Mouse (Mus musculus): ENCODE measurements around the gene Mst1. TPM values are rescaled to one million over a fixed set of nuclear protein-coding genes. Genes with fewer than 3 reads are reported as not detected.

The Mst1 gene
- polyA plus RNA-seq (2014; fragmentation: Illumina TruSeq; extraction: RNeasy Lipid Tissue Mini Kit (QIAGEN cat#74804); ENCODE audit: insufficient read depth, low read depth, low replicate concordance), result 0.99 TPM

DNA sequence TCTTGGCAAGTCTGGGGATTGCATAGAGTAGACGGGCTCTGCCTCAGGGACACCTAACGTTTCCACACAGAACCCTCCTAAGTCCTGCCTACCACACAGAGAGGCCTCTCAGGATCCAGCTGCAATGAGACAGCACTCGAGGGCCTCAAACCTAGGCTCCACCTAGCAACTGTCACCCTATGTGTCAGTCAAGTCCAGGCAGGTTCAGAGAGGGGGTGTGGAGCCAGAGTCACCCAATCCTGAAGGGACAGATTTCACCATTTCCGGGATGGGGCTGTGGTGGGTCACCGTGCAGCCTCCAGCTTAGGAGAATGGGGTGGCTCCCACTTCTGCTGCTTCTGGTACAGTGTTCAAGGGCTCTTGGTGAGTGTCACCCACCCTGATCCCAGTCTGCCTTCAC lies at the start of gene Mst1:
TSS of gene Mst1 (plus strand) at position 269 of the 400 bp plus-strand sequence.

DNA sequence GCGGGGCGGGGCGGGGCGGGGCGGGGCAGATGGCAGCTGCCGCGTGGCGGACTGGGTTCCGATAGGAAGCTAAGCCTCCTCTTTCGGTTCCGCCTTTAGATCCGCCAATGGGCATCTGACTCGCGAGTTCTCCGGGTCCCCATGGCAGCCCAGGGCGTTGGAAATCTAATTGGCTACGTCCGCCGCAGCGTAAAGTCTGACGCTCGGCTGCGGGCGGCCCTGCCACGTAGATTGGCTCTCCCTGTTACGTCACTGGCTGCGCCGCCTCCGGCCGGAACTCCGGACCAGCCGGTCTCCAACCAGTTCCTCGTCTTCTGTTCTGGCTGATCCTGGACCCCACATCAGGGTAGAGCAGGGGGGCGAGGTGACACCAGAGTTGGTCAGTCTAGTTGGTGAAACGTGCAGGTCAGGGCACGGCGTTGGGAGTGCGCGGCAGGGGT lies 31.2 kb upstream of the Mst1 start, which contains the start of gene Gmppb:
TSS of gene Gmppb (plus strand) at position 227 of the 440 bp plus-strand sequence.

DNA sequence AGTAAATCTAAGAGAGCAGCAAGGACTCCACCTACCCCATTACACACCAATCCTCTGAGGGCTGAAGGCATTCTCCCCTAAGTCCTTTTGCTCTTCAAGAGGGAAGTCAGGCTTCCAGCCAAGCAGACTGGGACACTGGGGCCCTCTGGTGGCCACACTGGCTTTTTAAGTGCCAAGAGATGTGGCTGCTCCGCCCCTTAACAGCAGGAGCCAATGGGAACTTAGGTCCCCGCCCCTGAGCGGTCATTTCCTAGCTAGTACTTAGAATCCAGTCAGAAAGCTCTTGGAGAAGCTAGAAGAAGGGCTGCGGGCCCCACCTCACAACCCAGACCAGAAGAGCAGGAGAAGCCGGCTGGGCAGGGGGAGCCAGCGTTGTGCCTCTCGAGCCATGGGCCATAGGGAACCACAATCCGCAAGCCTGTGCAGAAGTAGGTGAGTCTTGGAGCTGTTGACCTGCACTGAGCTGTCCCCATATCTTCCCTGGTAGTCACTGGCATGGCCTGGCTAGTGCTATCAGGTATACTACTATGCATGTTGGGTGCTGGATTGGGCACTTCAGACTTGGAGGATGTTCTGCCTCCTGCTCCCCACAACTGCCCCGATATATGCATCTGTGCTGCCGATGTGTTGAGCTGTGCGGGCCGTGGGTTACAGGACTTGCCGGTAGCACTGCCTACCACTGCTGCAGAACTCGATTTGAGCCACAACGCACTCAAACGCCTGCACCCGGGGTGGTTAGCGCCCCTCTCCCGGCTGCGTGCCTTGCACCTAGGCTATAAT lies 27.2 kb upstream of the Mst1 start, which contains the start of gene Amigo3:
TSS of gene Amigo3 (plus strand) at position 275 of the 780 bp plus-strand sequence.

DNA sequence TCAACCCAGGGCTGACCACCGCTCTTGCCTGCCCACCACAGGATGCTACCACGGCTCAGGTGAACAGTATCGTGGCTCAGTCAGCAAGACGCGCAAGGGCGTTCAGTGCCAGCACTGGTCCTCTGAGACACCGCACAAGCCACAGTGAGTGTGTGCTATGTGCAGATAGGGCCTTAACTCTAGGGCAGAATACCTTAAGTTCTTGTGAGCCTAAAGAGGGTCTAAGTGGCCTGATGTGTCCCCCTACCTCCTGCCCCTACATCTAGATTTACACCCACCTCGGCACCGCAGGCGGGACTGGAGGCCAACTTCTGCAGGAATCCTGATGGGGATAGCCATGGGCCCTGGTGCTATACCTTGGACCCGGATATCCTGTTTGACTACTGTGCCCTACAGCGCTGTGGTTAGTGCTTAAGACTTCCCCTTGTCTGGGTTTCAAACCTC lies 2.8 kb downstream of the Mst1 start, which contains the start of gene Rnf123:
TSS of gene Rnf123 (minus strand) at position 359 of the 444 bp plus-strand sequence.

DNA sequence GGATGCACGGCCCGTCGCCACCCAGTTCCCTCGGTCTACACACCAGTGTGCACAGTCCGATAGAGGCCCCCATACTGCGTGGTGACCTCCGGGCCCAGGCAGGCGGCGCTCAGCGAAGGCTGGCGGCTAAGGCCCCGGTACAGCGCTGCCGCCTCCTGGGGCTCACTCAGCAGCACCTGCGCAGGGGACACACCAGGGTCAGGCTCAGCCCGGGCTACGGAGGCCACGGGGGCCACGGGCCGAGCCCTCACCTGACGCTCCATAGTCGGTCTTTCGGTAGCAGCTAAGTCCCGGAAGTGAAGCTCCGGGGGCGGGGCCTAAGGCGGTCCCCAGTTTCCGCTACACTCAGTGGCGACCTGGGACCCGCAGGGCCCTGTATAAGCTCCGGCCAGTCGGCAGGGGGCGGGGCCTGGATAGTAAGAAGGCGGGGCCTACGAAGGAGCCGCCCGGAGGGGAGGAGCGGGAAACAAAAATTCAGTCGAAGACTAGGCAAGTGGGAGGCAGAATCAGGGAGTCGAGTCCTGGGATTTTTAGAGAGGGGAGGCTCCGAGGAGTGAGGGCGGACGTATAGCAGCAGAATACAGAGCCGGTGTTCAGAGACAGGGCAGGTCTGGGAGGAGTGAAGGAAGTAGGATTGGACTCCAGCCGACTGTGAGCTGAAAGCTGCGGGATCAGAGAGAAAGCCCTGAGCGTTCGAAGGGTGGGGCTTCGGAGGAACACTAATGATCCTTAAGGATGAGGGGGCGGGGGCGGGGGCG lies 14.1 kb downstream of the Mst1 start, which contains the start of gene Apeh:
TSS of gene Apeh (minus strand) at position 423 of the 758 bp plus-strand sequence.

Other genes with a start within 250 kb of the Mst1 start
- 30.7 TPM for gene Rbm6, start 207.2 kb upstream of the Mst1 start, polyA plus RNA-seq (2014; fragmentation: Illumina TruSeq; extraction: RNeasy Lipid Tissue Mini Kit (QIAGEN cat#74804); ENCODE audit: insufficient read depth, low read depth, low replicate concordance)
- 12.0 TPM for gene Mon1a, start 192.3 kb upstream of the Mst1 start, polyA plus RNA-seq (2014; fragmentation: Illumina TruSeq; extraction: RNeasy Lipid Tissue Mini Kit (QIAGEN cat#74804); ENCODE audit: insufficient read depth, low read depth, low replicate concordance)
- 2.1 TPM for gene Mst1r, start 173.6 kb upstream of the Mst1 start, polyA plus RNA-seq (2014; fragmentation: Illumina TruSeq; extraction: RNeasy Lipid Tissue Mini Kit (QIAGEN cat#74804); ENCODE audit: insufficient read depth, low read depth, low replicate concordance)
- not detected for gene Actl11, start 152.0 kb upstream of the Mst1 start, polyA plus RNA-seq (2014; fragmentation: Illumina TruSeq; extraction: RNeasy Lipid Tissue Mini Kit (QIAGEN cat#74804); ENCODE audit: insufficient read depth, low read depth, low replicate concordance)
- gene Camkv, start 144.8 kb upstream of the Mst1 start, polyA plus RNA-seq (2014; fragmentation: Illumina TruSeq; extraction: RNeasy Lipid Tissue Mini Kit (QIAGEN cat#74804); ENCODE audit: insufficient read depth, low read depth, low replicate concordance), result 0.08 TPM
- gene Traip, start 130.3 kb upstream of the Mst1 start, polyA plus RNA-seq (2014; fragmentation: Illumina TruSeq; extraction: RNeasy Lipid Tissue Mini Kit (QIAGEN cat#74804); ENCODE audit: insufficient read depth, low read depth, low replicate concordance), result 0.48 TPM
- 37.7 TPM for gene Uba7, start 104.9 kb upstream of the Mst1 start, polyA plus RNA-seq (2014; fragmentation: Illumina TruSeq; extraction: RNeasy Lipid Tissue Mini Kit (QIAGEN cat#74804); ENCODE audit: insufficient read depth, low read depth, low replicate concordance)
- 1.2 TPM for gene Gm20661, start 97.4 kb upstream of the Mst1 start, polyA plus RNA-seq (2014; fragmentation: Illumina TruSeq; extraction: RNeasy Lipid Tissue Mini Kit (QIAGEN cat#74804); ENCODE audit: insufficient read depth, low read depth, low replicate concordance)
- gene Inka1, start 94.6 kb upstream of the Mst1 start, polyA plus RNA-seq (2014; fragmentation: Illumina TruSeq; extraction: RNeasy Lipid Tissue Mini Kit (QIAGEN cat#74804); ENCODE audit: insufficient read depth, low read depth, low replicate concordance), result 11.7 TPM
- gene Cdhr4, start 87.9 kb upstream of the Mst1 start, polyA plus RNA-seq (2014; fragmentation: Illumina TruSeq; extraction: RNeasy Lipid Tissue Mini Kit (QIAGEN cat#74804); ENCODE audit: insufficient read depth, low read depth, low replicate concordance), result 28.6 TPM
- gene Gm20662, start 84.1 kb upstream of the Mst1 start, polyA plus RNA-seq (2014; fragmentation: Illumina TruSeq; extraction: RNeasy Lipid Tissue Mini Kit (QIAGEN cat#74804); ENCODE audit: insufficient read depth, low read depth, low replicate concordance), result 0.69 TPM
- gene Ip6k1, start 77.9 kb upstream of the Mst1 start, polyA plus RNA-seq (2014; fragmentation: Illumina TruSeq; extraction: RNeasy Lipid Tissue Mini Kit (QIAGEN cat#74804); ENCODE audit: insufficient read depth, low read depth, low replicate concordance), result 38.8 TPM
- gene Gmppb, start 31.2 kb upstream of the Mst1 start, polyA plus RNA-seq (2014; fragmentation: Illumina TruSeq; extraction: RNeasy Lipid Tissue Mini Kit (QIAGEN cat#74804); ENCODE audit: insufficient read depth, low read depth, low replicate concordance), result 29.0 TPM
- 0.90 TPM for gene Amigo3, start 27.3 kb upstream of the Mst1 start, polyA plus RNA-seq (2014; fragmentation: Illumina TruSeq; extraction: RNeasy Lipid Tissue Mini Kit (QIAGEN cat#74804); ENCODE audit: insufficient read depth, low read depth, low replicate concordance)
- gene Rnf123, start 2.9 kb downstream of the Mst1 start, polyA plus RNA-seq (2014; fragmentation: Illumina TruSeq; extraction: RNeasy Lipid Tissue Mini Kit (QIAGEN cat#74804); ENCODE audit: insufficient read depth, low read depth, low replicate concordance), result 18.4 TPM
- 37.5 TPM for gene Apeh, start 14.2 kb downstream of the Mst1 start, polyA plus RNA-seq (2014; fragmentation: Illumina TruSeq; extraction: RNeasy Lipid Tissue Mini Kit (QIAGEN cat#74804); ENCODE audit: insufficient read depth, low read depth, low replicate concordance)
- gene Bsn, start 109.9 kb downstream of the Mst1 start, polyA plus RNA-seq (2014; fragmentation: Illumina TruSeq; extraction: RNeasy Lipid Tissue Mini Kit (QIAGEN cat#74804); ENCODE audit: insufficient read depth, low read depth, low replicate concordance), result 0.09 TPM
- 48.3 TPM for gene Dag1, start 183.5 kb downstream of the Mst1 start, polyA plus RNA-seq (2014; fragmentation: Illumina TruSeq; extraction: RNeasy Lipid Tissue Mini Kit (QIAGEN cat#74804); ENCODE audit: insufficient read depth, low read depth, low replicate concordance)
- gene Nicn1, start 210.0 kb downstream of the Mst1 start, polyA plus RNA-seq (2014; fragmentation: Illumina TruSeq; extraction: RNeasy Lipid Tissue Mini Kit (QIAGEN cat#74804); ENCODE audit: insufficient read depth, low read depth, low replicate concordance), result 14.1 TPM
- 5.4 TPM for gene Amt, start 216.4 kb downstream of the Mst1 start, polyA plus RNA-seq (2014; fragmentation: Illumina TruSeq; extraction: RNeasy Lipid Tissue Mini Kit (QIAGEN cat#74804); ENCODE audit: insufficient read depth, low read depth, low replicate concordance)
- gene Rhoa, start 225.7 kb downstream of the Mst1 start, polyA plus RNA-seq (2014; fragmentation: Illumina TruSeq; extraction: RNeasy Lipid Tissue Mini Kit (QIAGEN cat#74804); ENCODE audit: insufficient read depth, low read depth, low replicate concordance), result 388 TPM
- gene Tcta, start 225.7 kb downstream of the Mst1 start, polyA plus RNA-seq (2014; fragmentation: Illumina TruSeq; extraction: RNeasy Lipid Tissue Mini Kit (QIAGEN cat#74804); ENCODE audit: insufficient read depth, low read depth, low replicate concordance), result 63.8 TPM

Data from lung, adult 10 weeks (tissue).